Mouse (Mus musculus) stomach, embryonic 16.5 days (tissue): ENCODE data around the gene Olfr38. TPM values are rescaled to one million over a fixed set of nuclear protein-coding genes. Genes with fewer than 3 reads are reported as not detected.

Experiments
- ATAC-seq: fragments of 200-750 bp; cut with Nextera tagmentation; 2 replicates; pipeline ENCODE4 v1.8.0; 2017; ENCODE audit warnings: moderate number of reproducible peaks, moderate TSS enrichment; ENCODE audit not compliant: insufficient read depth, low FRiP score
- H3K27ac ChIP-seq: fragments of 300-500 bp; sonication (generic); 2 replicates; pipeline ENCODE4 v1.5.1; 2014; ENCODE audit warnings: low read length
- H3K27me3 ChIP-seq: fragments of 300-500 bp; sonication (generic); 2 replicates; pipeline ENCODE4 v1.6.1; 2014; ENCODE audit warnings: low read length, control low read depth, mixed read lengths; ENCODE audit not compliant: control insufficient read depth, insufficient read depth
- H3K36me3 ChIP-seq: fragments of 300-500 bp; sonication (generic); 2 replicates; pipeline ENCODE4 v1.6.1; 2014; ENCODE audit warnings: low read length; ENCODE audit not compliant: control insufficient read depth, insufficient read depth
- H3K4me1 ChIP-seq: fragments of 300-500 bp; sonication (generic); 2 replicates; pipeline ENCODE4 v1.6.1; 2014; ENCODE audit warnings: low read length, control low read depth, mixed read lengths; ENCODE audit not compliant: control insufficient read depth, insufficient read depth
- H3K4me2 ChIP-seq: fragments of 300-500 bp; sonication (generic); 2 replicates; pipeline ENCODE4 v1.6.1; 2014; ENCODE audit warnings: low read depth, low read length, mixed read lengths
- H3K4me3 ChIP-seq: fragments of 300-500 bp; sonication (generic); replicated peaks from 2 replicates; pipeline ENCODE4 v1.5.1; 2014; ENCODE audit warnings: mild to moderate bottlenecking, low read length
- H3K9ac ChIP-seq: fragments of 300-500 bp; sonication (generic); 2 replicates; pipeline ENCODE4 v1.6.1; 2014; ENCODE audit warnings: low read length
- H3K9me3 ChIP-seq: fragments of 300-500 bp; sonication (generic); replicated peaks from 2 replicates; pipeline ENCODE4 v1.6.1; 2016; ENCODE audit warnings: low read length, control low read depth; ENCODE audit not compliant: control insufficient read depth
- WGBS: fragments of 180-500 bp; shearing (Covaris S2); extraction: QIAGEN DNeasy Blood & Tissue Kit; methylation state at CpG from one replicate; pipeline ENCODE4 v1.1.7; 2014; 5-methylcytosine and 5-hydroxymethylcytosine counted together
- polyA plus RNA-seq: library from polyadenylated mRNA; unstranded; fragments of >200 nt; fragmentation: Nextera tagmentation; extraction: Ambion mirVana; gene quantifications from 2 replicates; pipeline ENCODE4 v1.2.1, GENCODE M21; 2015

The Olfr38 gene
- polyA plus RNA-seq, 1 experiment from 2014 or later: not detected

DNA sequence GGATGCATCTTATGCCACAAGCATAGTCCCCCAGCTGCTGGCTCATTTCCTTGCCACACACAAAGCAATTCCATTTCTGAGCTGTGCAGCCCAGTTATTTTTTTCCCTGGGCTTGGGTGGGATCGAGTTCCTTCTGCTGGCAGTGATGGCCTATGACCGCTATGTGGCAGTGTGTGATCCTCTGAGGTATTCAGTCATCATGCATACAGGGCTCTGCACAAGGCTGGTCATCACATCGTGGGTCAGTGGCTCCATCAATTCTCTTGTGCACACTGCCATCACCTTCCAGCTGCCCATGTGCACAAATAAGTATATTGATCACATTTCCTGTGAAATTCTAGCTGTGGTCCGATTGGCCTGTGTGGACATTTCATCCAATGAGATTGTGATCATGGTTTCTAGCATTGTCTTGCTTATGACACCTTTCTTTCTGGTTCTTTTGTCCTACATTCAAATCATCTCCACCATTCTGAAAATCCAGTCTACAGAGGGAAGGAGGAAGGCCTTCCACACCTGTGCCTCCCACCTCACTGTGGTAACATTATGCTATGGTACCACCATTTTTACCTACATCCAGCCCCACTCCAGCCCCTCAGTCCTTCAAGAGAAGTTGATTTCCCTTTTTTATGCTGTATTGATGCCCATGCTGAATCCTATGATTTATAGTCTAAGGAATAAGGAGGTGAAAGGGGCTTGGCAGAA lies 34.2 kb downstream of the Olfr38 start:
- H3K4me1 ChIP-seq: no peaks in the 10 kb centered on the region
- H3K9ac ChIP-seq: no peak overlapping the region
- H3K4me3 ChIP-seq: no peak overlapping the region
- WGBS: 41% methylated on average over 4 of the region's 4 CpGs
- H3K27me3 ChIP-seq: no peaks in the 10 kb centered on the region
- no peaks in the 10 kb centered on the region for H3K9me3 ChIP-seq
- no peaks in the 10 kb centered on the region for H3K36me3 ChIP-seq
- no peak overlapping the region for H3K27ac ChIP-seq
- no peak for ATAC-seq
- no peak overlapping the region for H3K4me2 ChIP-seq

DNA sequence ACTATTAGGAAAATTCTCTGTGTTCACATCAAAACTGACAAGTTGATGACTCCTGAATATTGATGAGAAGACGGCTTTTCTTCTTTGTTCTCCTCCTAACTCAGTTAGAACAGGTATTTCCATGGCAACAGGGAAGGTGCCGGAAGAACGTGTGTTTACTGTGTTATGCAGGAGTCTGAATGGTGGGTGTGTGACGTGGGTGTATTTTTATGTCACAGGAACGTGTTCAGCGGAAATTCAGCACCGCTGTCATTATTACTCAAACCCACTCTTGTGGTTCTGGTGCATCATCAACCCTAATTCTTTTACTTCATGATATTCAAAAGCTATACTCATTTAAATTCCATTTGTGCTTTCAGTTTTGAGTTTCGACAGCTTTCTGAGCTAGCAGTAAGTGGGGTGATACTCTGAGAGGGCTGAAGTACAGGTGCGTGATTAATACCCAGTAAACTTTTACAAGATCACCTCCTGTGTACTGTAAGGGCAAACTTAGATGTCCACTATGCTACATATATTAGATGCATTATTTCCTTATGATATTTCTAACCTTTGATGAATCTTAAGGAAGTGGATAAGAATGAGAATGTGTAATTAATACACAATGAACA lies 34.8 kb downstream of the Olfr38 start:
- H3K36me3 ChIP-seq: no peaks in the 10 kb centered on the region
- no peak for ATAC-seq

GRCm38 (mm10) chr6:42794982-42795381 lies 38.8 kb downstream of the Olfr38 start:
- Histone ChIP-seq H3K27me3 (no peaks in the 10 kb centered on the region), H3K4me1 (no peaks in the 10 kb centered on the region), H3K4me3 (no peak overlapping the region), H3K9ac (no peak overlapping the region), H3K4me2 (no peak overlapping the region), H3K27ac (no peak overlapping the region), H3K9me3 (no peaks in the 10 kb centered on the region), H3K36me3 (no peaks in the 10 kb centered on the region)
- WGBS: 70% methylated on average over 3 of the region's 3 CpGs
- ATAC-seq: no peak

More for the DNA sequence above, 34.8 kb downstream of the Olfr38 start:
- Histone ChIP-seq H3K9me3 (no peaks in the 10 kb centered on the region), H3K4me1 (no peaks in the 10 kb centered on the region), H3K4me2 (no peak overlapping the region), H3K27ac (no peak overlapping the region), H3K27me3 (no peaks in the 10 kb centered on the region), H3K4me3 (no peak overlapping the region), H3K9ac (no peak overlapping the region)
- 72% methylated on average over 9 of the region's 9 CpGs for WGBS

GRCm38 (mm10) chr6:42811639-42812038 lies 55.4 kb downstream of the Olfr38 start, which contains the start of gene Olfr450:
Olfr450 (plus strand) TSS chr6:42811939.
- Histone ChIP-seq H3K4me3 (no peak within 1 kb of the TSS), H3K9me3 (no peaks in the 10 kb centered on the region), H3K27me3 (no peaks in the 10 kb centered on the region), H3K4me1 (no peaks in the 10 kb centered on the region), H3K36me3 (no peaks in the 10 kb centered on the region), H3K9ac (no peak within 1 kb of the TSS), H3K4me2 (no peak within 1 kb of the TSS), H3K27ac (no peak within 1 kb of the TSS)
- 80% methylated on average over 1 of the region's 1 CpGs for WGBS
- no peak for ATAC-seq

Other genes with a start within 250 kb of the Olfr38 start
- gene Olfr455, start 208.8 kb upstream of the Olfr38 start, polyA plus RNA-seq: 0.04 and 0.07 TPM in 2 replicates
- not detected in 2 replicates for gene Tcaf3, start 158.7 kb upstream of the Olfr38 start, polyA plus RNA-seq
- 14.8 and 17.2 TPM in 2 replicates for gene Tcaf2, start 111.2 kb upstream of the Olfr38 start, polyA plus RNA-seq
- 70.1 and 71.8 TPM in 2 replicates for gene Tcaf1, start 46.3 kb upstream of the Olfr38 start, polyA plus RNA-seq
- not detected in 2 replicates for gene Olfr453, start 17.0 kb upstream of the Olfr38 start, polyA plus RNA-seq
- not detected in 2 replicates for gene Olfr452, start 28.7 kb downstream of the Olfr38 start, polyA plus RNA-seq
- gene Olfr450, start 55.5 kb downstream of the Olfr38 start, polyA plus RNA-seq: not detected in 2 replicates
- gene Olfr449, start 78.0 kb downstream of the Olfr38 start, polyA plus RNA-seq: not detected in 2 replicates
- not detected in 2 replicates for gene Olfr448, start 134.0 kb downstream of the Olfr38 start, polyA plus RNA-seq
- not detected in 2 replicates for gene Olfr447, start 152.5 kb downstream of the Olfr38 start, polyA plus RNA-seq
- not detected in 2 replicates for gene Olfr446, start 165.0 kb downstream of the Olfr38 start, polyA plus RNA-seq
- not detected in 2 replicates for gene Olfr444, start 192.7 kb downstream of the Olfr38 start, polyA plus RNA-seq